Mouse (Mus musculus): ENCODE measurements around the gene Inpp4b.

The Inpp4b gene

DNA sequence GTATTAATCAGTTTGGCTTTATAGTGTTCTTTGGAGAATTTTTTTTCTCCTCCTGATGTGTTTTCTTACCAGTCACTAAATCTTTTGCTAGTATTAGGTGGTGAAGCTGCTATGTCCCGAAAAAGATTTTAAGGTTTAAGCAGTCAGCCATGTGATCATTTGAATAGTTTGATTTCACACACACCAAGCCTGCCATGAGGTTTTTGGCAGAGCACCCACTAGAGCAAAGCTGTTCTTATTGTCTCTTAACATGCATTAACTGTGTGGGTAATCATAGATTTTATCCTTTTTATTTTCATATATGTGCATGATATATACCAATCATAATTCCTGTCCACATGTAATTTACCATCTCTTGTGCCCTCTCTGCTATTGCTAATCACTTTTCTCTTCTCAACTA, 240.6 kb downstream of the Inpp4b start:
- DNase-seq, result no peak

DNA sequence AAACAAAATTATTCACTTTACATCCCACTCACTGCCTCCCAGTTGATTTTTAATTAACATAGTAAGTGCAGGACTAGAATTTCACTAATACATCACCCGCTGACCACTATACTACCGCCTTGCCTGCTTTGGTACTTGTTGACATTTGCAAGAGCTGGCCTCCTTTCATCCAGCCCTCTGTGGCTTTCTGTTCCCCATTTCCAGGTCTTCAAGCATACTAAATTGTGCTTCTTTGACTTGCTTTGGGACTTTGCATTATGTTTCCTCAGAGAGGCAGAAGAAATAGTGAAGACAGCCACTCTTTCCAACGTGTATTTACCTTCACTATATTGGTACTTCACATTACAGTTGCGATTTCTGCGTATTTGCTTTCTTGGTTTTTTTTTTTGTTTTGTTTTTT, 244.4 kb downstream of the Inpp4b start:
- no peak for DNase-seq

- no peak for DNase-seq
Observed at GRCm38 (mm10) chr8:81594134-81594714, 251.9 kb downstream of the Inpp4b start.

- no peak for DNase-seq
Observed at GRCm38 (mm10) chr8:81599209-81599608, 256.9 kb downstream of the Inpp4b start.

DNA sequence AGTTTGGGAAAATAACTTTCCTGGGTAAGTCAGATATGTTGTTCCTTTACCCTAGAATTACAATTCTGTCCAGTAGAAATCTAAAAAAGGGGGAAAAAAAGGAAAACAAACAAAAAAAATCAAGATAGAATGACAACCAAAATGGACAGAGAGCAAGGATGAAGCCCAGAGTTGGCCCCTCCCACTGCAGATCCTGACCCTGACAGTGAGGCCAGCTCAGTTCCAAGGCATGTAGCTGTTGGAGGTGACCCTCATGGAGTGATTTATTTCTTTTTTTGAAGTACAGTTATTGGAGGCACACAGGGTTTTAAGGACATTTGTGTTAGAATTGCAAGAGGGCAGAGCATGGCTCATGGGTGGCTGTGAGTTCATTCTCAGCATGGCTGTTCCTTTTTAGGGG, 258.8 kb downstream of the Inpp4b start:
- DNase-seq, result no peak

DNA sequence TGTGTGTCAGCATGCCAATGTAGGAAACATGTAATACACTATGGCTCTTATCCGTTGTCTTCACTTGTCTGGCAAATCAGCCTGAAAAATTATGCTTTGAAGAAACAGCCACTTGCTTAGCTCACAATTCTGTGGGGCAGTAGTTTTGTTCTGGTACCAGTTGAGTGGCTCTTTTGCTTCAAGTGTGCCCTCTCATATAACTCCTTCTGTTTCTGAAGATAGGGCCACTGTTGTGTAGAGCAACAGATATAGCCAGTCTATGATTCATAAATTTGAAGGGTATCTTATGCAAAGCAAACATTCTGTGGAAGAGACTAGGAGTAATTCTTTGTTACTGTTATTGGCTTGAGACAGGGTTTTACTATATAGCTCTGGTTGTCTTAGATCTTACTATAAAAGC, 265.7 kb downstream of the Inpp4b start:
- no peak for DNase-seq

DNA sequence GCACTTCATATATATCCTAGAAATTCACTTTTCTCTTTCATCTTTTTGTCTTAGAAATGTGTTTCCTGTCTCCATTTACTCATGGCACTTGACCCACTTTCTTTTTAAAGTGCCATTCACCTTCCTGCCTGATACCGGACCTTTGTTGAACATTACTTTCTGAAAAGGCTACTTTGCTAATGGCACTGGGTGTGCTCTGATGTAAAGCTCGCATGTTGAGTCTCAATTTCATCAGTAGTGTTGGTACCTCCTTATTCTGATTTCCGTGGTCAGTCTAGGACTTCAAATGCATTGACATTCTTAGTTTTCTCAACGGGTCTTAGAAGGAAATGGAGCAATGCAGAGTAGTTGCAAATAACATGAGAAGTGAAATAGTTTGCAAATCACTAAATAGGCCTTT, 266.7 kb downstream of the Inpp4b start:
- DNase-seq, result no peak

DNA sequence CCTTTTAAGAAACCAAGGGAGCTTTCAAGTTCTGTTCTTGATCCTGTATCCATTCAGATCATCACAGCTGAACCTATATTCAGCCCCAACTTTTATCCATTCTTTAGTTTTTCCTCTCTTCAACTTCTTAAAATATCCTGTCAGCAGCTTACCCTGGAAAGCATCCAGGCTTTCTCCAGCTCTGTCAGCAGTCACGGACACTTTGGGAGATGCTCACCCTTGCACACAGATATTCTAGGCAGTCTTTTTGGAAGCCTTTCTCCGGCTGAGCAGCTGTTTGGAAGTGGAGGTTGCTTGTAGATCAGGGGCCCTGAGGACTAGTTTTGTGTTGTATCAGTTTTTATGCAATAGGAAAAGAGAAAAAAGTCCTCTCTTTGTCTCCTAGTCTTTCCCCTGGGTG, 270.3 kb downstream of the Inpp4b start:
- DNase-seq, result no peak

GRCm38 (mm10) chr8:81614135-81614534, 271.8 kb downstream of the Inpp4b start:
- no peak for DNase-seq

- no peak for DNase-seq
Observed at GRCm38 (mm10) chr8:81614605-81615004, 272.2 kb downstream of the Inpp4b start.

- DNase-seq, result no peak
Observed at GRCm38 (mm10) chr8:81615552-81615951, 273.2 kb downstream of the Inpp4b start.

DNA sequence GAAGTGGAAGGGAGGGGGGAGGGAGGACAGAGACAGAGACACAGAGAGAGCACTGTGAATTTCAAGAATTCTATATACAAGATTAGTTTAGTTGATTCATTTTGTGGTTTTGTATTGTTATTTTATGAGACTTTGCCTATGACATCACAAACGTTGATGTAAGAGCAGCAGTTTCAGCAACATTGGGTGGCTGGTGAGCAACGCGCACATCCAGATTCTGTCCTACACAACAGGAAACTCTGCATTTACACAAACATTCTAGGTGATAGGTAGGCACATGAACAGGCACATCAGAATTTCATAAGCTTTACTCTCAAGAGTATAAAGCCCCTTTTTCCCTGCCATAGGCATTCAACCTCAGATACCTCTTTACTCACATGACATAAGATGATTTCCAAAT, 276.6 kb downstream of the Inpp4b start:
- DNase-seq, result no peak

DNA sequence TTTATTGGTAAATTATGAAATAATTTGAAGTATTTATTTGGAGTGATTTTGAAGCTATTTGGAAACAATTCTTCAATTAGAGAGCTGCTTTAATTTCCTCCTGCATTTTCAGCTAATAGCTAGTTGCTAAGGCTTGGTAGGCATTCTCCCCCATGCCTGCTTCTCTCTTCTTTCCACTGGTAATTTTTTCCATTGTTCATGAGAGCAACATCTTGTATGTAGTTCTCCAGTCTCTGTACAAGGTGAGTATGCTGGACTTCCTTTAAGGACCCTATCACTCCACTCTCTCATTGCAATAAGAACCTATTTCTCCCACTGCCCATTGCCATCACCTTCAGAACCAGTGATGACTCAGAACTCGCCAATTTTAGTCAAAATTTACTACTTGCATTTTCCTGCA, 292.7 kb downstream of the Inpp4b start:
- DNase-seq, result no peak

- DNase-seq, result no peak
Observed at GRCm38 (mm10) chr8:81635912-81636583, 293.7 kb downstream of the Inpp4b start.

DNA sequence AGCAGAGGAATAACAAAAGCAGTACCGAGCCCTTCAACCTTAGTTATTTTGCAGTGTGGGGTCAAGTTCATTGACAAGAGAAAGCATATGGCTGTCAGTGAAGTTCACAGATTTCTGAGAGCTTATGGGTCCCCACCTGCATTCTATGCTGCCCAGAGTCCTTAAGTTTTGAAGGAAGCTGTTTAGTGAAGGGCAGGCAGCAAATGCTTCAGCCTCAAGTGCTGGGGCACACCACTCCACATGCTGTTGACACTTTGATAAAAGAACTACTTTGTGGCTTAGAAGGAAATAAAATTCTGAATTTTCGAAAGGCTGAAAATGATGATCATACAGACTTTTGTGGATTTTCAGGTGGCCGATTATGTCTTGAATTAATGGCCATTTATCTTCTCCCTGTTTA, 296.1 kb downstream of the Inpp4b start:
- no peak for DNase-seq

- no peak for DNase-seq
Observed at GRCm38 (mm10) chr8:81639820-81640219, 297.5 kb downstream of the Inpp4b start.

DNA sequence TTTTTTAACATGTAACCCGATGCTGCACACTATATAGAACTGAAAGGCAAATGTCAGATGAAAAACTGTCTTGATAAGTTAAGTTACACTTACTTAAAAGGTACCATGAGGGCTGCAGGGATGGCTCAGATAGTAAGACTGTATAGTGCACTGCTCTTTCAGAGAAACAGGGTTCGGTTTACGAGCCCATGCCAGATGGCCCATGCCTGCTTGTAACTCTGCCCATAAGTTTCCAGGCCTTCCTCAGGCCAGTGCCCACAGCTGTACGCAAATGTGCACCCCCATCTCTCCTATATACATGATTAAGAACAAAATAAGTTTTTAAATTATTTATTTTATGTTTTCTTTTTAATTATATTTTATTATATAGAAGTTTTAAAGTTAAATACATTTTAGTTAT, 300.7 kb downstream of the Inpp4b start:
- no peak for DNase-seq

- no peak for DNase-seq
Observed at GRCm38 (mm10) chr8:81692167-81692566, 349.8 kb downstream of the Inpp4b start.

GRCm38 (mm10) chr8:81694893-81695292, 352.5 kb downstream of the Inpp4b start:
- DNase-seq, result no peak

- no peak for DNase-seq
Observed at GRCm38 (mm10) chr8:81702038-81702437, 359.7 kb downstream of the Inpp4b start.

- no peak for DNase-seq
Observed at GRCm38 (mm10) chr8:81703571-81704365, 361.4 kb downstream of the Inpp4b start.

DNA sequence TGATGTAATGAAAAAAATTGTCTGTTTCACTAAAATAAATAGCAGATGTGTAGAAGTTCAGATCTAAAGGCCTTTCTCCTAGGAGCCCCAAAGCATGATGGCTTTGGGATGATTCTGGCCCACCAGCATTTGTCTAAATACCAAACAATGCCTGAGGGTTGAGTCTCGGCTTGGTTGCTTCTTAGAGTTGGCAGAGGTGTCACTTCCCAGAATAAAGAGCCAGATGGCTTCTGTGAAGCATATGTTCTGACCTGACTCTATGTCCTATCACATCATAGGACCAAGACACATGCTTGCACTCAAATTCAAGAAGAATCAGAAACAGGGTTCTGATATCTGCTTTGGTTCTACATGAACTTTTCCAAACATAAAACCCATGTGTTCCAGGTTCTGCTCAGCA, 365.1 kb downstream of the Inpp4b start:
- DNase-seq, result no peak

- no peak for DNase-seq
Observed at GRCm38 (mm10) chr8:81731332-81731731, 389.0 kb downstream of the Inpp4b start.

- no peak for DNase-seq
Observed at GRCm38 (mm10) chr8:81735655-81736054, 393.3 kb downstream of the Inpp4b start.
